Mouse (Mus musculus): ENCODE results near the gene Has1.

Gene Has1

DNA sequence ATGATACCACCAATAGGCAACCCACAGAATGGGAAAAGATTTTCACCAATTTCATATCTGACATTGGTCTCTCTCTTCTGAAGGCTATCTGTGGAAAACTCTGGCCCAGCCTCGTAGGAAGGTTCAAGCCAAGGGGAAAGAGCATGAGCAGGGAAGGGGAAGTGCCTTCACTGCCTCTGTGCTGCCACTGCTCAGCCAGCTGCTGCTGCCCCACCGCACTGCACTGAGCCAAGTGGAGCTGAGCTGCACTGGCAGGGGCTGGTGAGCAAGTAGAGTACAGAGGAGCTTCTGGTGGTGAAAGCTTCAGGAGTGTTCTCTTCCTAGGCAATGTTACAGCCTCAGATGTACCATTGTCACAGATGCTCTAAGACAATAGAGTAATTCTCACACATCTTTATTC, 59.5 kb downstream of the Has1 start:
- DNase-seq (ENCODE audit: low read depth in 1 of 2, low spot score in 2 of 2), result no peak
